Mouse (Mus musculus) R1 (cell line): ENCODE data around the gene Pts.

Experiments
- DNase-seq: peaks from one replicate; pipeline ENCODE4 v3.0.0-alpha.2; 2018; ENCODE audit warnings: low read depth, low spot score

Gene Pts

DNA sequence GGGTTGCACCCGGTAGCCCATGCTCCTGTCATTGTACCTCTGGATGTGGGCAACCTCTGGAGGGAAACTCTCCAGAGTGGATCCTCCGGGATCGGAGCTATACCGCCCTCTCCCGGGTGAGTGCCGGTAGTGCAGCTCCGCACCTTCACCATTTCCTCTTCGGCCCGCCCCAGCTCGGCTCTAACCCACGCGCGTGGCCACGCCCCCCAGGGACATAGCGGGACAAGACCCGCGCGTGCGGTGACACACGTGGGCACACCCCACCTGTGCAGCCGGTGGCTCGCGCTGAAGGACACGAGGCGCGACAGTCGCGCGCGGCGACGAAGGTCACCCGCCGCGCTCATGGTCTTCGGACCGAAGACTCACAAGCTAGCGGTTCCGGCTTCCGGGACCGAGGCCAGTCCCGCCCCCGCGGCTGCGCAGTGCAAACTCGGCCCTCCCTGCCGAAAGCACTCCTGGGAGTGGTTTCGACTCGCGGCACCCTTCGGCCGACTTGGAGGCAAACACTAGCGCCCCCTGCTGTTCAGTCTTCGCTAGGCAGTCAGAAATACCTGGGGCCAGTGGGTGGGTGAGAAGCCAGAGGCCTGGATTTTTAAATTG, at the start of gene Pts:
TSS of gene Pts (minus strand) at position 432 of the 600 bp plus-strand sequence.
- DNase-seq, result peak; percentile 96

DNA sequence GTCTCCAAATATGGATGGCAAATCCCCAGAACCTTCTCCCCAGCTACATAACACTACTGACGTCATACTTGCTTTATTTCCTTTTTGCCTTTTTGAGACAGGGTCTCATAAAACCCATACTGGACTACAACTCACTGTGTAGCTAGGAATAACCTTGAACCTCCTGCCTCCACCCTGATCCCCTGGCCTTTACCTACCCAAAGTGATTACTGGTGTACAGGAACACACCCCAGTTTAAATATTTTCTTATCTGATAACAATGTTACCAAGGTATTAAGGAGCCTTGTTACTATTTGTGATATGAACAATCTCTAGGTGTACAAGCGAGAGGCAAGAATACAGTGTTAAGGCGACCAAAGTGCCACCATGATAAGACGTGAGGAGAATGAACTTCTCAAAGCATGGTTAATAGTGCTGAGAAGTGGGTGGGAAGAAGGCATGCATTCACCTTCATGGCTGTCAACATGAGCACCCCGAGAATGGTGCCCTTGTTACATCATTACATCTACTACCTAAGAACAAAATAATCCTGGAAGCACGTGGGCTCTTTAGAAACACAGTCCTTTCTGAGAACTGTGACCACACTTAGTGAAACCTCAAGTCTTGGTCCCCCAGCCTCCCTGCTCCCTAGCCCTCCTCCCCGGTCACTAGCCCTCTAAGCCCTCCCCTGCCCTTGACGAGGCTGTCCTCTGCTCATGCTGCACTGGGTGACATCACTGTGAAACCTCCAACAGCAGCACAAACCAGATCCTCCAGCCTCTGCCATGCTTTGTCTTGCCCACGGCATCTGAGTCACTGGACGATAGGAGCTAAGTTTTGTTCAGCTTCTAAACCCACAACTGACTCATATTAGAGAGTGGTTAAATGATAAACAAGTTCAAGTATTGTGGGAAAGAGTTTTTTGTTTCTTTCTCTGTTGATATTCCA, 41.3 kb upstream of the Pts start:
- DNase-seq, result no peak

DNA sequence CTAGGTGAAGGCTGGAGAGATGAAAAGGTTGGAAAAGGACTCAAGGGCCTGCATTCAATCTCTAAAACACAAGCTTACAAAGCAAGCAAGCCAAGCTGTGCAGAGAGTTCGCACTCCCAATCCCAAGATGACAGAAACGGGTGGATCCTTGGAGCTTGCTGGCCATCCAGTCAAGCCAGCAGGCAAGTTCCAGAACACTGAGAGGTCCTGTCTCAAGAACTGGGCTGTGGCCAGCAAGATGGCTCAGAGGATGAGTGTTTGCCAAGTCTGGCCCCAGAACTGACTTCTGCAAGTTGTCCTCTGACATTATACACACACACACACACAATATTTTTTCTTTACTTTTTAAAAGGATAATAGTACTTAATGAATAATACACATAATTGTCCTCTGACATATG, 39.4 kb upstream of the Pts start:
- no peak for DNase-seq

DNA sequence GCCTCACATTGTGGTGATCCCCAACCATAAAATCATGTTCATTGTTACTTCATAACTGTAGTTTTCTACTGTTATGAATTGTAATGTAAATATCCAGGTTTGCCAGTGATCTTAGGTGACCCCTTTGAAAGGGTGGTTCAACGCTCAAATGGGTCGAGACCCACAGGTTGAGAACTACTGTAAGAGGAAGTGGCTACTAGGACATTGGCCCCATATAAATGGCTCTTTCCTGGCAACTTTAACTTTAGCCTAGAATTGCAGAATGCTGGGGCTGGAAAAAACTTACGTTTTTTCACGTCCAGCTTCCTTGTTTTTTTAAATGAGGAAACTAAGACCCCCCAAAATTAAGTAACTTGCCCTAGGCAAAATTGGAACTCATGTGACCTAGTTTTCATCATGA, 38.8 kb upstream of the Pts start:
- no peak for DNase-seq

DNA sequence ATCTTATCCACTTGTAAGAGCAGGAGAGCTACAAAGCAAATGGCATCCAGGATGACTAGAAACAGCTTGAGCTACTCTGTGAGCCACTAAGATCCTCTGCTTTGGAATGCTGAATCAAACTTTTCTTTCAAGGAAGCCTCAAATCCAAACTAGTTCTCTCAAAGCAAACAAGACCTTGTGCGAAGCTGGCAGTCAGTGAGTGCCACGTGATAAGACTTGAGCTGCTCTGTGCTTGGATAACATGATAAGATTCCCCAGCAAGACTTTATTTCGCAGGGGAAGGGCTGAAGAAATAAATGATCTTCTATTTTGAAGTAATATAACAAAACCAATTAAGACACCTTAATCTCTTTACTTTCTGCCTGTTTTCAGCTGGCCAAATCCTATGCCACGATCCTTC, 37.4 kb upstream of the Pts start:
- DNase-seq, result no peak

DNA sequence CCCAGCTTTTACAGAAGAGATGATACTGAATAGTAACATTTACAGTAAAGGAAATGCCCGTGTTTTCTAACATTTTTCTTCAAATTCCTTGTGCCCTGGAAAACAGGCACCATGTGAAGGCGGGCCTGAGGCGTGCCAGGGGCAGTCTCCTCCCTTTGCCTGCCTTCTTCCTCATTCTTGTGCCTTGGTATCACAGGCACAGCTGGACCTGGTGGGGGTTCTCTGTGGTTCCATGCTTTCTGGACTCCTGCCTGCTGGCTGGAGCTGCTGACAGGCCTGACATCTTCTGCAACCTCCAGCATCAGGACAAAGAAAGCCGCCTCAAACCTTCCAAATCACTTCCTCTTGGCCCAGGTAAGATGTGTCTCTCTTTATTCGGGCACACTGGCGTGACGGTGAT, 36.6 kb upstream of the Pts start:
- DNase-seq, result no peak

DNA sequence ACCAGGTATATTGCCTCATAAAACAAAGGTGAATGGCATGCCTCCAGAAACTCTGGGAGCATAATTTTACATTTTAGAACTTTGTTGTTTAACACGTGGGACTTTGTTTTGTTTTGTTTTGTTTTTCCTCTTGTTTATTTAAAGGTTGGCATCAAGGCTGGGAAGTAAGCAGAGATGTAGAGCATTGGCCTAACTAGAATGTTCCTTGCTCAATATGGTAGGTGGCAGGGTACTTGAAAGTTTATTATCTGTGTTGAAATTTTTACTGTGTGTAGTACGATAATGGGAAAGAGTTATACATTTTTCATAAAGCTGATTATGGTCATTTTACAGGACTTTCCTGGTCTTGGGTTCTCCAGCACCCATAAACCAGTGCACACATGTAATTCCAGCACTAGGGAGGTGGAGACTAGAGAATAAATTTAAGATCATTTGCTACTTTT, 33.4 kb upstream of the Pts start:
- no peak for DNase-seq

DNA sequence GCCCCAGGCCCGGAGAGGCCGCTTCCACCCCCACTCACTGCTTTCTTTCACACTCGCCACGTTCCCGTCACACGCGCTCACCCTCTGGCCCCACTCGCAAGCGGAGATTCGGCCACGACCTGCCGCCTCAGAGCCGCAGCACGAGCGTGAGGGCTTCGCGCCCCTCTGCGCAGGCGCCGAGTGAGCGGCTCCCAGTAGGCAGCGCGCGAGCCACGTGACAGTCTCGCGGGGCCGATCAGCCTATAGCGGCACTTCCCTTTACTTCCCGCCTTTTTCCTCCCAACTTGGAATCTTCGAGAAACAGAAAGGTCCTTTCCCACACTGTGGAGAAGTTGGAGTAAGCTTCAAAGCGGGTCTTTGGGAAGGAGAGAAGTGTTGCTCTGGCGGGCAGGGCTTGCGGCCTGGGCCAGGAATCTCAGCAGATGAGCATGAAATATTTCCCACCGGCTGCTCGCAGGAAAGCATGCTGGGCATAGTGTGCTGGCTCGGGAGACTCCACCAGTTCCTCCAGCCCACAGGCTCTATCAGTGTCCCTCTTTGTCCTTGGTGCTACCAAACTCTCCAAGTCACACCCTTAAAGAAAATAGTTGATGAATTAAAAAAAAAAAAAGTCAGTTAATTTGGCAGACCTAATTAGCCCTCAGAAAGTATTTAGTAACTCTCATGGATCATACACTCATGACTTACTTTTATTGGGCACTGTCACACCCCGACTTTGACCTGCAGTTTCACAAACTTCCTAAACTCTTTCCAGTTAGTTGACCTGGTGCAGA, 32.8 kb upstream of the Pts start, which contains the start of gene Tex12:
TSS of gene Tex12 (minus strand) at position 181 of the 773 bp plus-strand sequence.
- DNase-seq, result peak; percentile 74

DNA sequence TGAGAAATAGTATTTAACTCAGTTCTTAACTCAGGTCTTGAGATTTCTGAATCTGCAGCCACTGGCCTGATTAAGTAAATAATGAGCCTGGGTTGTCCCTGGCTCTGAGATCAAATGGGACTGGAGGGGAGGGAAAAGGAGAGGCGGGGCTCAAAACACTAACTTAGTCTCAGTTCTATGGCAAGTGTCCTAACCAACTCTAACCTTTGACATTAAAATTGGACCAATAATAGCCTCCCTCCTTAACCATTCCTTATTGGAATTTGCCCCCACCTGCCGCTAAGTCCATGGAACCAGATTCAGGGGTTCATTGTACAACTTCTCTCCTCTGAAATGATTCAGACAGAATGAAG, 26.5 kb upstream of the Pts start, which contains the start of gene Bco2:
TSS of gene Bco2 (minus strand) at position 88 of the 353 bp plus-strand sequence.
- DNase-seq, result peak; percentile 48

DNA sequence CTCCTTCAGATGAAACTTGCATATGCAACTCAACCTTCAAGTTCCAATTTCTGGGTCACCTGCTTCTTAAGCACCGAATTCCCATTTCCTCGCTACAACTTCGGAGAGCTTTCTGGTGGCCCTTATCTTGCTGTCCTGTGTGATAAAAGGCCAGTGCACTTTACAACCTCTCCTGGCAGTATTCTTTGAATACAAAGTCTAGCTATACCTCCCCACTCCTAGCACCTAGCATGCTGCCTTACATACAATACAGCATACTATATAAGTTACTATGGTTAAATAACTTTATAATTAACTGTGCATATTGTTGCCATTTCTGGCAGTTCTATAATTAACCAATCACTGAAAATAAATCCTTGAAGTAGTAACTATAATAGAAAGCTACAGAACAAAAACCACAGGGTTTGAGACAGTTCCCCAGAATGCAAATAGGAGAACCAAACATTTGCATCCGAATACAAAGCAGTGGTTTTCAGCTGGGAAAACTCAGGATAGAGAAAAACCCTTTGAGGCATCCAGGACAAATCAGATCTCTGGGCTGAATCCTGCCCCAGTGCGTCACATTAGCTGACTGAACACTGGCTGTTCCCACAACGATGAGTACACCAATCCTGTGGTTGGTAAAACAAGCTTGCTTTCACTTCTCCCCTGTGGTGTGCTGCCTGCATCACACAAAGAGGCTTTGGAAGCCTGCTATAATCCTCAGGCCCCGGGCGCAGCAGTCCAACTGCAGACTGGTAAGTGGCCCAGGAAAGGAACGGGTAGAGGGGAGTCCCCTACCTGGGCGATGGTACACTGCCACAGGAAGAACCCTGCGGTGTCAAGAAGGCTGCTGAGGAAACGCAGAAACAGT, 25.9 kb upstream of the Pts start, which contains the start of gene Il18:
TSS of gene Il18 (plus strand) at position 587 of the 853 bp plus-strand sequence.
- DNase-seq, result peak; percentile 82

DNA sequence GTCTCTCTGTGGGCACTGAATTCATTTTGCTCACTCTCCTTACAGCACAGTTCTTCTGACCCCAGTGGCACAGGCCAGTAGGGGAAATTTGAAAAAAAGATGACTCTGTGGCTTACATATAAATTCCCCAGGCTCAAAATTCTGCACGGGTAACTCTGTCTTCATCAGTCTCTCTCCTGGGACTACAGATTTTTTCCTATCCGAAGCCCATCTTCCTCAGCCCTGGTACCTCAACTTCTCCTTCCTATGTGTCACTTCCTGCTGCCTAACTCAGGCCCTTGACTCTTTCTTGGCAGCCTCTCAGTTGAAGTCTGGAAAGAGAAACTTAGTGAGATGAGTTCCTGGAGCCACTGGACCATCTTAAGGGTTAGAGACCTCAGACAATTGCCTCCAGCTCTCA, 25.0 kb upstream of the Pts start:
- DNase-seq, result no peak

DNA sequence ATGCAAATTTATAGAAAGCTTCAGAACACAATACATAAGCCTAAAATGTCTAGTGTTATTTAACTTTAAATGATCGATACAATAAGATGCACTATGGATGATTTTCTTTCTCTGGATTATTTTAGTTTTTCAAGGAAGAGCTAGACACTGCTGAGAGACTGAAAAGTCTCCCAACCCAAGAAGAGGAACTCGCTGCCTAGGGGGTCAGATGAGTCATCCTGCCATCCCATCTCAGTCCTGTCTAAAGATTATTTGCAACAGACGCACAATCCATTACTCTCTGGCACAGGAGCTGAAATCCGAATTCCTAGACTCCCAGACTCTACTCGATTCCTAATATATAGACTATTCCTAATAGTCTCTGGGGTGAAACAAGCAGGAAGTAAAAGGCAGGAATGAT, 23.7 kb upstream of the Pts start:
- no peak for DNase-seq

DNA sequence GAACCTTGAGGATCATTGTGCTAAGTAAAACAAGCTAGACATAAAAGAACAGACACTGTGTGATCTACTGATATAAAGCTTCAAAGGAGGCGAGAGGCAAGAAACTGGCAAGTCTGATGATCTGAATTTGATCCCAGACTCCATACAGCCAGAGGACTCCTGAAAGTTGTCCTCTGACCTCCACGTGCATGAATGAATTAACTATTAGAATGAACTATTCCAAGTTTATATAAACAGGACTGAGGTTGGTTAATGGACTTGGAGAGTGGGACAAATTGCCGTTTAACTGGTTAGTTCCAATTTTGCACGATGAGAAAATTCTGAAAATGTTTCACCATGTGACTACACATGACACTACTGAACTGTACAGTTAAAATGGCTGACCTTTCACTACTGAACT, 20.4 kb upstream of the Pts start:
- DNase-seq, result no peak

DNA sequence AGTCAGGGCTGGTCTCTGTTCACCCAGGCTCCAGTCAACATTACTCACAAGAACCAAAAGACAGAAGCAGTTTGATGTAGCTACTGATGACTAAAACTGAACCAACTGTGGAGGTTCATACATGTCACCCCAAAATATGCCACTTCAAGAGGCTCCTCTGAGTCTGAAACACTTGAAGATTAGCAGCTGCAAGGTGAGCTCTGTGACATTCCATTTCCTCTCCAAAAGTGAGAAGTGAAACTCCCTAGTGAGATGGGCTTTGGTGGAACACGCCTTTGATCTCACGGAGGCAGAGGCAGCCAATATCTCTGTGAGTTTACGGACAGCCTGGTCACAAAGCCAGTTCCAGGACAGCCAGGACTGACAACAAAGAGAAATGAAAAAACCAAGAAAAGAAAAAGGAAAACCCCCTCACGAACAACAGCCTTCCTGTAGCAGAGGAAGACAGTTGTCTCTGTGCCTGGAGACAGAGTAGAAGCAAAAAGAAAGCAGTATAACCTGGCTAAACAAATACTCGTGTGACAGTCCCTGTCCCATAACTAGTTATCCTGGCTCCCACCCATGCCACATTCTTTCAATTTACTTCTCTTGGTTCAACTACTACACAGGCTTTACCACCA, 19.4 kb upstream of the Pts start:
- DNase-seq, result no peak

DNA sequence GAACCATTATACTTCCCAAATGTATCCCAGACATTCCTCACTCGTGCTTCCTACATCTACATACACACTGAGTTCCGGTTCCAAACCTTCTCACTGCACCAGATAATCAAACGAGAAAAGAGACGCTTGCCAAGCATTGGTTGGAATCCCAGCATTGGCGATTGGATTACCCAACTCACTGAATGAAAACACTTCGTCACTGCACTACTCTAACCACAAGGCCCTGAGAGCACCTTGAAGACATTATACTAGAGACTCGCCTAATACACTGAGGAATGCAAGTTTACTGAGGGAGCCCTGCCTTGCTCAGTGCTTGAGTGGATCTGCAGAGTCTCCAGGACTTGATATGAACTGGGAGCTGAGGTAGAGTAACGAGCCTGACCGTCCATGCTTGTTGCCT, 13.9 kb upstream of the Pts start:
- no peak for DNase-seq

DNA sequence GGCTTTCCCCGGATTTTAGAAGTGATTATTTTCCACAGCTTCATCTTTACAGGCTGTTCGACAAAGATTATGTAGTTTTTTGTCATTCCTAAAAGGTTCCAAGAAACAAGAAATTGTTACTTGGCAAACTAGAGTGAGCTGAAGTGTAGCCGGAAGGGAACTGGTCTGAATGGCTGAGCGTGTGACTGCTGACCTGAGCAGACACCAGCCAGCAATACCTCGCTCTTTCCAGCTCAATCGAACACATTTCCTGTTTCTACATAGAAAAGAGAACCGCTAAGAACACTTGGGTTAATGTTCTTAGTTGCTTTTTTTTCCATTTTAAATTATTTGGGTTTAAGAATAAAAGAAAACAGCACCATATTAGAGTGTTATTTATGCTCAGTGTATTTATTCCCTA, 11.6 kb upstream of the Pts start:
- DNase-seq, result no peak

DNA sequence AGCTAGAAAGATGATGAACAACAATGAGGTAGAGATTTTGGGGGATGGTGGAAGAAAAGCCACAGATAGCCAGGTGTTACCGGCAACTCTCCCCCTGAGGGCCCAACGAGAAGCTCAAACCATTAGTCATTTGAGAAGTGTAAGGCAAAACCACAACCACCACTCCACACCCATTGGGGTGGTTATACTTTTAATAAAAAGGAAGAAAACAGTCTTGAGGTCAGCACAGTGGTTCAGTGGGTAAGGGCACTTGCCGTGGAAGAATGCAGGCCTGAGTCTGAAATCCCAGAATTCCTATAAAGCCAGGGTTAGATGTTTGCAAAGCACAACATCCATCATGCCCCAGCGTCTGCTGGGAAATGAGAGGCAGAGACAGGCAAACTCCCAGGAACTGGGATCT, 8.8 kb upstream of the Pts start:
- no peak for DNase-seq

DNA sequence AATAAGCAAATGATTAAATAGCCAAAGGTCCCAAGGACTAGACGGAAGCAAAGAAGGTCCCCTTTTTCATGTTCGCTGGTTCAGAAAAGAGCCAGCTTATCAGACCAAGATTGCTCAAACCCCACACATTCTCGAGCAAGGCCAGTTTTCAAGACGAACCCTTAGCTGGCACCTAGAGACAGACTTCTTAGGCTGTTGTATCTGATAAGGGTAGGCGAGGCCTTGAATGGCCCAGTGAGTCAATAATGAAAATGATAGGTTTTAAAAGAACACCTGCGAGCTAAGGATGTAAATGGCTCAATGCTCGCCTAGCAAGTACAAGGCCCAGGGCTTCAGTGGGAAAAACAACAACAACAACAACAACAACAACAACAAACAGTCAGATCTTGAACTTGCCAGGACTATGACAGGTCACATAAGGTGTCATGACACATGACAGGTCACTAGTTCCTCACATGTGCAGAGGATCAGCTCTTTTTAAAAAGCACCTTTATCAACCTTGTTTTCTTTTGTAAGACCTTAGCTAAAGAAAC, 8.1 kb upstream of the Pts start:
- DNase-seq, result no peak

DNA sequence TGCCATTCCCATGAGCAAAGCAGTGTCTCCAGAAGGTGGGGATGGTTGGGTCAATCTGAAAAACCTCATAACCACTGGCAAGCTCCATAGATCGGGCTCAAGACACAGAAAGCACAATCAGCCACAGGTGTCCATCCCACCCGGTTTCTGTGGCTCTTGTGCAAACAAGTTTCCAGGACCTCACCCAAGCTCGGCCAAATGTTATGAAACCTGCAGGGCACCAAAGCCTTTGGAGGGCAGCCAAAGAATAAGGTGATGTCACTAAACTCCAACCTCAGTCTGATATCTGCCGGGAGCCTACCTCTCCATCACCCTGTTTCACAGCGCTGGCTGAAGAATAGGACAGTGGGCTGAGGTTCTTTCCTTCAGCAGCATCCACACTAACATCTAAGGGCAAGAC, 7.4 kb upstream of the Pts start:
- DNase-seq, result no peak

DNA sequence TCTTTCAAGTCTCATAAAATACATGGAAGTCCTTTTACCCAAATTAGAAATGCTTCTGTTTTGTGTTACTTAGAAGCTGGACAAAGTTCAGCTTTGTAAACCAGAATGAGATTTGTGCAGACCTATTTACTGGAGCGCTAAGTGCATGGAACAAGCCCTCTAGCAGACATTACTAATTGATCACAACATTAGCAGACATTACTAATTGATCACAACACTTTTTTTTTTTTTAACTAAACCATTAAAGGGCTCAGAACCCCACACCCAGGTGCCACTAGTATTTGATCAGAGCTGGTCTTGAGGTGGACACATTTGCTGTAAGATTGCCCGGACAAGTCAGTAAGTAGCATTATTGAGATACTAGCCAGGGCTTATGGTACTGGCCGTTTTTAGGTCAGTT, 5.3 kb upstream of the Pts start:
- DNase-seq, result peak; percentile 34

DNA sequence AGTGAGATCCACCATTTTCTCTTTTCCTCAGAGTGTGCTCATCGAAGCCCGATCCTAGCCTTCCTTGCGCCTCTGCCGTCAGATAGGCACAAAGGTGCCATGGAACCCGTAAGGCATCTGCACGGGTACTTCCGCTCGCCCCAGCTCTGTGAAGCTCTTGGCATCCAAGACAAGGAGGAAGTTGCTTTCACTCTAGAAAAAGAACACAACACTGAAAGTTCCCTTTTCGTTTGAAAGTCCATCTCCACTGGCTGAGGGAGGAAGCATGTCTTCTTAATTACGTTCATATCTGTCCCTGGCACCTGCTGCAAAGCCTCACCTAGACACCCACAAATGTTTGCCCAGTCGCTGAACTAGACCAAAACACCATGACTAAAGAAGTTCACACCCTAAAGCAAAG, 4.8 kb upstream of the Pts start:
- DNase-seq, result peak; percentile 12
